Mouse (Mus musculus): ENCODE results near the gene Qtrt1.
A peak's percentile ranks its signal among the peaks of the same experiment; 100 is the strongest.
"Not testable (repeated sequence)": the region's sequence is repeated elsewhere in the genome, so short reads cannot be mapped to it uniquely, and the experiment has no call there.

Qtrt1 gene

GRCm38 (mm10) chr9:21450270-21450669 lies 38.6 kb downstream of the Qtrt1 start:
- DNase-seq (ENCODE audit: low spot score in 2 of 2), result no peak

GRCm38 (mm10) chr9:21451391-21451790 lies 39.8 kb downstream of the Qtrt1 start:
- DNase-seq (ENCODE audit: low spot score in 2 of 2), result no peak

- DNase-seq (ENCODE audit: low spot score in 2 of 2), result no peak
Measured at GRCm38 (mm10) chr9:21451870-21452269, 40.2 kb downstream of the Qtrt1 start.

DNA sequence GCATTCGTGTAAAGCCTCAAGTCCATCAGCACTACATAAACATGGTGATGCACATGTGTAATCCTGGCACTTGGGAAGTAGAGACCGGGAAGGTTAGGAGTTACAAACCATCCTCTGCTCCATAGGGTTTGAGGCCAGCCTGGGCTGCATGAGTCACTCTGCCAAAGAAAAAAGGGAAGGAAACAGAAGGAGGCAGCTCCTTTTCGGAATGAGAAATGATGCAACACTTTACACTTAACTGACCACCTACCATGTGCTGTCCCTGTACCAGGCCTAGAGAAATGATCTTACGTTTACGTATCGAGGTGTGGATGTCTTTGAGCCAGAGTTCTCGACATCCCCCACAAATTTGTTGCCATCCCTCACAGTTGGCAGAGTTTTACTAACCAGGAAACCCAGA lies 41.4 kb downstream of the Qtrt1 start:
- no peak for DNase-seq (ENCODE audit: low spot score in 2 of 2)

DNA sequence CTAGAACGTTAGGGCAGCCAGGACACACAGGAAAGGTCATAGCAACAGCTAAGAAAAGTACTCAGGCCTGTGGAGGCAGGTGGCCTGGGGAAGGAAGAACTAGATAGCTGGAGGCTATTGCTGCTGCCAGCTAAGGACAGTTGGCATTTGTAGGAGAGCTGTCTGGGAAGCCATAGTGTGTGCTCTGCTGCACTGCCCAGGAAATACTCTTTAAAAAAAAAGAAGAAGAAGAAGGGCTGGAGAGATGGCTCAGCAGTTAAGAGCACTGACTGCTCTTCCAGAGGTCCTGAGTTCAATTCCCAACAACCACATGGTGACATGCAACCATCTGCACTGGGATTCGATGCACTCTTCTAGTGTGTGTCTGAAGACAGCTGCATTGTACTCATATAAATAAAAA lies 41.8 kb downstream of the Qtrt1 start:
- DNase-seq (ENCODE audit: low spot score in 2 of 2), result no peak

- DNase-seq (ENCODE audit: low spot score in 2 of 2), result no peak
Measured at GRCm38 (mm10) chr9:21454556-21454955, 42.9 kb downstream of the Qtrt1 start.

- DNase-seq (ENCODE audit: low spot score in 2 of 2), result no peak
Measured at GRCm38 (mm10) chr9:21455103-21455770, 43.6 kb downstream of the Qtrt1 start.

DNA sequence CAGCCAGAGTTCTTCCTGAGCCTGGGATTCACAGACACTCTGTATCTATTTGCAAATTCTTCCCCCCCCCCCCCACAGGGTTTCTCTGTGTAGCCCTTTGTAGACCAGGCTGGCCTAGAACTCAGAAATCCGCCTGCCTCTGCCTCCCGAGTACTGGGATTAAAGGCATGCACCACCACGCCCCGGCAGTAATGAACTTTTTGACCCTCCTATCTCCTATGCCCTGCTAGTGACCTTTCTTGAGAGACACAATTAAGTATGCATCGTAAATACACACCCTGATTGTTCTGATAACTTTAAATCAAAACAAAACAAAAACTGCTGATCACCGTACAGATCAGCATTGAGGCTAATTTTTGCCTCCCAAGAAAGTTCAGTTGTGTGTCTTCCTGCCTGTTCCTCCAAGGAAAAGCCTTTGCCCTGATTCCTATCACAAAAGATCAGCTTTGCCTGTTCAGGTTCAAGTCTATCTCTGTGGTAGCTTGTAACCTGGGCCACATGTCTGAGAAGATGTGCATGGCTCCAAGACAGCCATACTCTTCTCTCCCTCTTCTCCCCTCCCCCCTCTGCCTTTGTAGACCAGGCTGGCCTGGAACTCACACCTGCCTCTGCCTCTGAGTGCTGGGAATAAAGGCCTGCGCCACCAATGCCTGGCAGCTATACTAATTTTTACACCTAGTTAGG lies 44.8 kb downstream of the Qtrt1 start:
- no peak for DNase-seq (ENCODE audit: low spot score in 2 of 2)

- no peak for DNase-seq (ENCODE audit: low spot score in 2 of 2)
Measured at GRCm38 (mm10) chr9:21456930-21457634, 45.4 kb downstream of the Qtrt1 start.

DNA sequence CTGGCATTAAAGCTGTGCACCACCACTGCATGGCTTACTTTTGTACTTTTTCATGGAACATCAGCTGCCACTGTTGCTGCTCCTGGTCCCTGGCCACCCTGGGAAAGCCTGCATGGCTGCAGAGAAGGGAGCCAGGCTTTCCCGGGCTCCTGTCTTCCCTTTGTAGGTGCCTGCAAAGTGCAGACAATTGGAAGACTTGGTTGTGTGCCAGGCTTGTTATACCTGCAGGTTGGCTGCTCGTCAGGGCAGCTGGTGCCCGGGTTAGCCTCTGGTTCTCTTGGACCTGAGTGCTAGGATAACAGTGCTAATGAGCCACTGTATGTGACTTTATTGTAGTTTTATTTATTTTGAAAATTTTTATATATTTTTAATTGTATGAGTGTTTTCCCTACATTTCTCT lies 47.2 kb downstream of the Qtrt1 start:
- no peak for DNase-seq (ENCODE audit: low spot score in 2 of 2)

DNA sequence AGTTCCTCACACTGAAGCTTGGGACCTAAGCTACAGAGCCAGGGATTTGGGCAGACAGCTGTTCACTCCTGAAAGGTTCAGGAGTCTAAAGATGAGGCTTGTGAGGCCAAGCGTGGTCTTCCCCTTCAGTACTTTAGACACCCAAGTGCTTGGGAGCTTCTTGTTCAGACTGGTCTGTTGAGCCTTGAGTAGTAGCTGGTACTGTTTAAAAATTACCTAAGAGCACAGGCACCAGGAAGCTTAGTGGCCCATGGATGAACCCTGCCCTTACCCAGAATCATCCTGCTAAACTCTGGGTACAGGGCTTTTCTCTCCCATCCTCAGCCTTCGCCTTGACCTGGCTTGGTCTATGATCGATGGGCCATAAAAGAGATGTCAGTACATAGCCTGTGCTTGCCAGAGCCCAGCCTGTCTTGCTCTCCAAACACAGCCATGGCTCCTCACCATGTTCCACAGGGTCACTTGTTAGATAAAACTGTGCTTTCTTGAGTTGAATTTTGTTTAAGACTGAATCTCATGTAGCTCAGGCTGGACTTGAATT lies 48.8 kb downstream of the Qtrt1 start:
- no peak for DNase-seq (ENCODE audit: low spot score in 2 of 2)

DNA sequence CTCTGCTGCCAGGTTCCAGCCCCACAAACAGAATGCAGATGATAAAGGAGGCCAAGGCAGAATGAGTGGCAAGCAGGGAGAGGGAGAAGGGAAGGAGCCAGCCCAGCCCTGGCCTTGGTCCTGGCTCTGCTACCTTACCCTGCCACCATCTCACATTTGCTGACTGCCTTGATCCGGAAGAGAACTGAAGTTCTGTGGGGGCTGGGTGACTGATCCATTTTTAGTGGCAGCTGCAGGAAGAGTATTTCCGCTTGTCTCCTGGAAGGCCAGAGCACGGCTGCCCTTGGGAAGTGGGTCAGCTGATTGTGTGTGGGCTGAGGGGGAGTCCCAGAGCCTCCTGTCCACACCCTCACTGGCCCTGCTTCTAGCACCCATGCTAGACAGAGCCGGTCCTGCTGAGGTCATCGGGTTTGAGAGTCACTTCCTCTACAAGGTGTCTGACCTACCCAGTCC lies 51.5 kb downstream of the Qtrt1 start:
- DNase-seq (ENCODE audit: low spot score in 2 of 2), result peak; percentile 34 to 49

DNA sequence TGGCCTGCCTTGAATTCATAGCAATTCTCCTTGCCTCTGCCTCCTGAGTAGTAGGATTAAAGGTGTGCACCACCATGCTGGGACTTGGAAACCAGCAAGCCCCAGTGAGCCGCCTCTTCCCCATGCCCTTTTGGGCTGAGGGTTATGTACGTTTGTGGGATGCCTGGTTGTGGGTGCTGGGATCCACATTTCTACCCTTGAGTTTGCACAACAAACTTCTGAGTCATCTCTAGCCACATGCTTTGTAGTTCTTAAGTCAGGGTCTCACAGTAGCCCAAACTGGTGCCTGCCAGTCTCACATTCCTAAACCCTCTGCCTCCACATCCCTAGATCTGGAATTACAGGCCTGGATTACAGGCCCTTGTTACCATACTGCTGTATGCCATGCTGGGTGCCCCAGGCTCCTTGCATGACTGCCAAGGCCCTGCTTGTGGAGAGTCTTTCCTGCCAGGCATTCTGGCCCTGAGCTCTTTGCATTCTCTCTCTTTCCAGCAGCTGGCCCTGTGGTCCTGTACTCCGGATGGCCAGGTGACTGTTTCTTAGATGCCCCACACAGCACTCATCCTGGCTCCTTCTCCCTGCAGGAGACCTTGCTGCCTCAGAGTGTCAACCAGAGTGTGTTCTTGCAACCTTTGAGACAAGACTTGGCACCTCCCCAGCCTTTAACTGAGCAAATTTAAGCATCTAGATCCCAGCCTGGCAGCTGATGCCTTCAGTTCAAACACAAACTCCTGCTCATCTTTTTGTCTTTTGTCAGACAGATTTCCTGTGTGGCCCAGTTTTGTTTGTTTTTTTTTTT lies 52.3 kb downstream of the Qtrt1 start:
- no peak for DNase-seq (ENCODE audit: low spot score in 2 of 2)

- not testable (repeated sequence) for DNase-seq (ENCODE audit: low spot score in 2 of 2)
Measured at GRCm38 (mm10) chr9:21464565-21464928, 52.9 kb downstream of the Qtrt1 start.

GRCm38 (mm10) chr9:21469032-21470024 lies 57.7 kb downstream of the Qtrt1 start:
- DNase-seq (ENCODE audit: low spot score in 2 of 2), result peak in 1 of 2 experiments; percentile 47

Data from frontal cortex, postnatal 14 days (tissue).